11 mouse cellular contexts compared by ENCODE assay signal in genomic region chr16:54440932-54441331, GRCm38 (mm10).
"Had no signal": no experiment of that assay in that cellular context is flagged by ENCODE, and none has a peak within 500 bp of the region (broad histone marks: within the 10 kb centered on the region; RNA-seq: fewer than 3 reads in every experiment).

No protein-coding gene starts in this region.

- DNase-seq: kidney, adult 2 months; kidney, postnatal 25 days; layer of hippocampus, postnatal 36 days; liver, postnatal 0 days; lung, embryonic 14.5 days; lung, postnatal 36 days; retina, postnatal 1 day; right cerebral cortex, postnatal 14 days; thymus, adult 2 months; thymus, postnatal 14 days; thymus, postnatal 4 days had no signal
